Mouse (Mus musculus) liver, postnatal 0 days (tissue): ENCODE measurements around the gene Tigit.

Source experiments
- CTCF ChIP-seq: sonication (generic); IDR thresholded peaks from 2 replicates; pipeline ENCODE4 v1.5.1; 2016; ENCODE audit warnings: antibody characterized with exemption, low read depth
- EP300 ChIP-seq: IDR thresholded peaks from 2 replicates; pipeline ENCODE4 v1.6.1; 2016; ENCODE audit warnings: antibody characterized with exemption, low read depth, mild to moderate bottlenecking

DNA sequence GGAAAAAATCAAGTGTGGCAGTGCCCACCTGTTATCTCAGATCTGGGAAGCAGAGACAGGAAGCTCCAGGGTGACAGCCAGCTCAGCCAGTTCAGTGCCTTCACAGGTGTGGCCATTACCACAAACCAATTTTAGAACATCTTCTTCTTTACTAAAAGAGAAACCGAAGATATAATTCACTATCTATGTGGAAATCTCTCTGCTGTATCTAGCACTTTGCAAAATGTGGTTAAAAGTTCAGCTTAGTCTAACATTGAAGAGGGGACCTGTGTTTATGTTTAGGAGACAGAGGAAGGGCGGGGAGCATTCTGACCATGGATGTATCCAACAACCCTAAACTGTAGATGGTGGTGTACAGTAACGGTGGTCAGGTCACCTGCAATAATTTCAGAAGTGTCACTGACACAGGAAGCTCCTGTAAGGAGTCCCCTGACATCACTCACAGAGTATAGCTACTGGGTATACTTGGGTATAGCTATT is 26.3 kb upstream of the Tigit start:
- TF ChIP-seq CTCF (no peak), EP300 (no peak)
